Mouse (Mus musculus): ENCODE measurements around the gene Pnck. TPM values are rescaled to one million over a fixed set of nuclear protein-coding genes. Genes with fewer than 3 reads are reported as not detected.
A peak's percentile ranks its signal among the peaks of the same experiment; 100 is the strongest.

Pnck gene
- polyA plus RNA-seq, 1 experiment from 2014 or later: 187 TPM

GRCm38 (mm10) chrX:73672031-73672431 is 12.1 kb upstream of the Pnck start:
- Histone ChIP-seq H3K4me3 (replicated peaks) (no peak overlapping the region), H3K4me1 (peaks cover 16% of the 10 kb centered on the region), H3K4me2 (peak overlapping the region; percentile 66; the same call in 1 of the 2 replicates), H3K27ac (replicated peaks) (no peak overlapping the region), H3K9ac (replicated peaks) (no peak overlapping the region), H3K9me3 (replicated peaks) (no peaks in the 10 kb centered on the region), H3K27me3 (replicated peaks) (no peaks in the 10 kb centered on the region), H3K36me3 (no peaks in the 10 kb centered on the region)
- ATAC-seq (ENCODE audit: low FRiP score): 0 out of 2 replicates have a peak, but pooled peaks have one; percentile 30
- 55% methylated on average over 4 of the region's 4 CpGs for WGBS

- no peak overlapping the region for H3K4me3 ChIP-seq (replicated peaks)
- no peaks in the 10 kb centered on the region for H3K27me3 ChIP-seq (replicated peaks)
- no peaks in the 10 kb centered on the region for H3K9me3 ChIP-seq (replicated peaks)
- H3K4me2 ChIP-seq: no peak overlapping the region
- no peak for ATAC-seq (ENCODE audit: low FRiP score)
- H3K27ac ChIP-seq (replicated peaks): no peak overlapping the region
- H3K9ac ChIP-seq (replicated peaks): no peak overlapping the region
- no peaks in the 10 kb centered on the region for H3K36me3 ChIP-seq
- peaks cover 13% of the 10 kb centered on the region for H3K4me1 ChIP-seq
These were observed 3.2 kb upstream of the Pnck start for GRCm38 (mm10) chrX:73663143-73663542.

GRCm38 (mm10) chrX:73660284-73660665 is 358 bp upstream of the Pnck start:
- peaks cover 19% of the 10 kb centered on the region for H3K4me1 ChIP-seq
- 40% methylated on average over 3 of the region's 3 CpGs for WGBS
- H3K36me3 ChIP-seq: no peaks in the 10 kb centered on the region
- peak overlapping the region; percentile 49 for H3K4me3 ChIP-seq (replicated peaks)
- peak overlapping the region; percentile 49; the same call in 1 of the 2 replicates for H3K9ac ChIP-seq (replicated peaks)
- H3K27me3 ChIP-seq (replicated peaks): no peaks in the 10 kb centered on the region
- peak; percentile 2; the same call in 1 of the 2 replicates for ATAC-seq (ENCODE audit: low FRiP score)
- H3K4me2 ChIP-seq: peak overlapping the region; percentile 58
- no peaks in the 10 kb centered on the region for H3K9me3 ChIP-seq (replicated peaks)
- peak overlapping the region; percentile 71 for H3K27ac ChIP-seq (replicated peaks)

DNA sequence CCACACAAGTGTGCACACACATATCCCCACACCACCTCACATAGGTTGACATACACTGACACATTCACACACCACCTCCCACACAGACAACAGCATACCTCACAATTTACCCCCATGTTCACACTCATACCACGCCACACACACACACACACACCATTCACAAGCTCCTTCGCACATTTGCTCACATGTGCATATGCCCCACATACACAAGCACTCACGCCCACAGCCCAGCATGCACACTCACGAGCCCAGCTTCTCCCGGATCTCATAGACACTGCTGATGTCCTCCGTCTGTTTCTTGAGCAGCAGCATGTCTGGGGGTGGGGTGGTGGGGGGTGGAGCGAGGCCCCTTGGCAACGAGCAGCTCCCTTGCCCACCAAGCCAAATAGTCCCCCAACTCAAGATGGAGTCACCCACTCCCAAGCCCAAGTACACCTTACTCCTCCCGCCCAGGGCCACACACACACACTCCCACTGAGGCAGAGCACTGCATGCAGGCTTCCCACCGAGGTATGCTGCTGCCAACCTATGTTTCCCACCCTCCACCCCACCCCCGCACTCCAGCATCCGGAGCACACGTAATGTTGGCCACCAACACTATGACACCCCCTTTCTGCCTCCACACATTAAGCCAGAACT is 862 bp downstream of the Pnck start:
- WGBS: 57% methylated on average over 13 of the region's 13 CpGs
- H3K4me1 ChIP-seq: peaks cover 19% of the 10 kb centered on the region
- peak overlapping the region; percentile 49 for H3K9ac ChIP-seq (replicated peaks)

GRCm38 (mm10) chrX:73658391-73658790 is 1.5 kb downstream of the Pnck start:
- H3K9ac ChIP-seq (replicated peaks): peak overlapping the region; percentile 49
- H3K36me3 ChIP-seq: no peaks in the 10 kb centered on the region
- 36% methylated on average over 7 of the region's 7 CpGs for WGBS
- no peaks in the 10 kb centered on the region for H3K9me3 ChIP-seq (replicated peaks)
- ATAC-seq (ENCODE audit: low FRiP score): no peak
- no peak overlapping the region for H3K27ac ChIP-seq (replicated peaks)
- H3K27me3 ChIP-seq (replicated peaks): no peaks in the 10 kb centered on the region
- peak overlapping the region; percentile 58 for H3K4me2 ChIP-seq
- H3K4me3 ChIP-seq (replicated peaks): peak overlapping the region; percentile 49
- H3K4me1 ChIP-seq: peaks cover 19% of the 10 kb centered on the region

More for the DNA sequence above, 862 bp downstream of the Pnck start:
- Histone ChIP-seq H3K27ac (replicated peaks) (peak overlapping the region; percentile 71; the same call in 1 of the 2 replicates), H3K4me3 (replicated peaks) (peak overlapping the region; percentile 49), H3K4me2 (peak overlapping the region; percentile 58), H3K9me3 (replicated peaks) (no peaks in the 10 kb centered on the region), H3K27me3 (replicated peaks) (no peaks in the 10 kb centered on the region), H3K36me3 (no peaks in the 10 kb centered on the region)
- peak; percentile 35; the same call in 1 of the 2 replicates for ATAC-seq (ENCODE audit: low FRiP score)

- peaks cover 17% of the 10 kb centered on the region for H3K4me1 ChIP-seq
- H3K36me3 ChIP-seq: no peaks in the 10 kb centered on the region
- H3K27ac ChIP-seq (replicated peaks): no peak overlapping the region
- H3K4me3 ChIP-seq (replicated peaks): no peak overlapping the region
- no peaks in the 10 kb centered on the region for H3K27me3 ChIP-seq (replicated peaks)
- 69% methylated on average over 3 of the region's 3 CpGs for WGBS
- ATAC-seq (ENCODE audit: low FRiP score): no peak
- no peak overlapping the region for H3K9ac ChIP-seq (replicated peaks)
- no peaks in the 10 kb centered on the region for H3K9me3 ChIP-seq (replicated peaks)
- H3K4me2 ChIP-seq: no peak overlapping the region
These were observed 4.4 kb downstream of the Pnck start for GRCm38 (mm10) chrX:73655529-73655928.

DNA sequence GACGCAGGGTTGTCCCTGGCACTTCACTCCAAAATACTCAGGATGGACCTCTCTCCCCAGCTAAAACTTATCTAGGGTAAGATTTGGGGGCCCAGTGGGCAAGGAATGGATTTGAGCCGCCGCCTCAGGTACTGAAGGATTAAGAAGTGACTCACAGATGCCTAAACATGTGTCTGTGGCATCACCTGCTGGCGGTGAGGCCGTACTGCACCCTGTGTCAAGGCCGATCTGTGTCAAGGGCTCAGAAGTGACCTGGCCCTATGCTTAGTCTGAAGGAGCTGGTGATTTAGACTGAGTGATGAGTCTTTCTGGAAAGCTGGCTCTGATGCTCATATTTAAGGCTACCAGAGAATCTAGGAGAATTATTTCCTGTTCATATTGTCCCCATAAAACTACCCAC is 5.7 kb downstream of the Pnck start:
- Histone ChIP-seq H3K27ac (replicated peaks) (no peak overlapping the region), H3K4me2 (no peak overlapping the region), H3K36me3 (no peaks in the 10 kb centered on the region), H3K4me1 (peaks cover 12% of the 10 kb centered on the region), H3K9ac (replicated peaks) (no peak overlapping the region), H3K4me3 (replicated peaks) (no peak overlapping the region), H3K9me3 (replicated peaks) (no peaks in the 10 kb centered on the region), H3K27me3 (replicated peaks) (no peaks in the 10 kb centered on the region)
- 16% methylated on average over 6 of the region's 6 CpGs for WGBS
- ATAC-seq (ENCODE audit: low FRiP score): 0 out of 2 replicates have a peak, but pooled peaks have one; percentile 43

DNA sequence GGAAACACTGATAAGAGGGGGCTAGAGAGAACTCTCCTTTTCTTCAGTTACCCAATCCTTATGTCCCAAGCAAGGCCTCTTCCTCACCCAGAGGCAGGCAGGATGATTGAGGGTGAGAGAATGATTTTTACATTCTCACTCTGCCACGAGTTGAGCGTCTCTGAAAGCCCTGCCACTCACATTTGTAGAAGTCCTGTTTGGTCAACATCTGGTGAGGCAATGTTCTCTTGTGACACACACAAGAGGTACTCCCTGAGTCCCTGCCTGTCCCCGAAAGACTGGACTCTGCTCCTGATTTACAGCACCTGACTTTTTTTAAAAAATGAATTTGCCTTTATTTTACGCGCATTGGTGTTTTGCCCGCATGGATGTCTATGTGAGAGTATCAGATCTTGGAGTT is 6.5 kb downstream of the Pnck start:
- ATAC-seq (ENCODE audit: low FRiP score): no peak
- H3K4me1 ChIP-seq: peaks cover 9% of the 10 kb centered on the region
- no peaks in the 10 kb centered on the region for H3K27me3 ChIP-seq (replicated peaks)
- H3K9ac ChIP-seq (replicated peaks): no peak overlapping the region
- H3K36me3 ChIP-seq: no peaks in the 10 kb centered on the region
- no peak overlapping the region for H3K4me2 ChIP-seq
- no peak overlapping the region for H3K4me3 ChIP-seq (replicated peaks)
- no peaks in the 10 kb centered on the region for H3K9me3 ChIP-seq (replicated peaks)
- 85% methylated on average over 6 of the region's 6 CpGs for WGBS
- H3K27ac ChIP-seq (replicated peaks): no peak overlapping the region

DNA sequence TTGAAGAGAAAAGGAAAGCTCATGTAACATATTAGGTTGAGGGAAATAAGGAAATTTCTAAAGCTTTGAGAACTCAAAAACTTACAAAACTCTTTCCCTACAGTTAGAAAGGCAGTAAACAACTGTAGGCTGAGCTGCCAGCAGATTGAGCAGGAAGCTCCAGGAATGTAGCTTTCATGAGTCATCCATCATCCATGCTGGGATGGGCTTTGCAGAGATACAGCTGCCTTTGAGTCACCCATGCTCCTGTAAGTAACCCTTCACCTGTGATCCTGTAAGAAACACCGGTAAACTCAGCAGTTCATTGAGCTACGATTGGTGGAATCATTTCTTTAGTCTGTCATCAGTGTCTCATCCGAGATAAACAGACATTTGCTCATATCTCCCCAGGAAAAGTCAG is 9.0 kb downstream of the Pnck start:
- no peak for ATAC-seq (ENCODE audit: low FRiP score)
- no peak overlapping the region for H3K9ac ChIP-seq (replicated peaks)
- H3K36me3 ChIP-seq: no peaks in the 10 kb centered on the region
- H3K4me1 ChIP-seq: no peaks in the 10 kb centered on the region
- H3K9me3 ChIP-seq (replicated peaks): no peaks in the 10 kb centered on the region
- 81% methylated on average over 3 of the region's 3 CpGs for WGBS
- no peak overlapping the region for H3K4me2 ChIP-seq
- no peak overlapping the region for H3K4me3 ChIP-seq (replicated peaks)
- H3K27ac ChIP-seq (replicated peaks): no peak overlapping the region
- no peaks in the 10 kb centered on the region for H3K27me3 ChIP-seq (replicated peaks)

DNA sequence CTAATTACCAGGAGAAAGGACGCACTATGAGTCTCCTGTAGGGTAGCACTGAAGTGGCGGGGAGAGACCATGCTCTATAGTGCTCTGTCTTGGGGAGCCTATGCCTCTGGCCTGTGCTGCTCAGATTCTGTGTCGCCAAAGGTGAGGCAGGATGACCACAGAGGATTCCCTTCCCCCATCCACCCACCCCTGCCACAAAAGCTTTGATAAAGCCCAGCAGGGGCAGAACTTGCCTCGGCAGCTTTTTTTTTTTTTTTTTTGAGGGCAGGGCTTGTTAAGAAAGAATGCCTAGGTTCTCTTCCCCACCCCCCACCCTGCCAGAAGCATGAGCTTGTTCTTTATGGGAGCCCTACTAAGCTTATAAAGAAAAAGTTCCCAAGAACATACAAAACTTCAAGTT is 14.8 kb downstream of the Pnck start:
- Histone ChIP-seq H3K9ac (replicated peaks) (no peak overlapping the region), H3K27ac (replicated peaks) (no peak overlapping the region), H3K4me1 (no peaks in the 10 kb centered on the region), H3K36me3 (no peaks in the 10 kb centered on the region), H3K4me3 (replicated peaks) (no peak overlapping the region), H3K9me3 (replicated peaks) (no peaks in the 10 kb centered on the region), H3K4me2 (no peak overlapping the region), H3K27me3 (replicated peaks) (peaks cover 12% of the 10 kb centered on the region)
- no peak for ATAC-seq (ENCODE audit: low FRiP score)
- 43% methylated on average over 4 of the region's 4 CpGs for WGBS

GRCm38 (mm10) chrX:73639901-73640469 is 19.9 kb downstream of the Pnck start:
- H3K4me1 ChIP-seq: peaks cover 17% of the 10 kb centered on the region
- no peaks in the 10 kb centered on the region for H3K36me3 ChIP-seq
- H3K4me2 ChIP-seq: peak overlapping the region; percentile 58
- H3K9ac ChIP-seq (replicated peaks): no peak overlapping the region
- ATAC-seq (ENCODE audit: low FRiP score): no peak
- WGBS: 25% methylated on average over 39 of the region's 41 CpGs
- H3K27me3 ChIP-seq (replicated peaks): peaks cover 58% of the 10 kb centered on the region
- peak overlapping the region; percentile 32 for H3K4me3 ChIP-seq (replicated peaks)
- H3K9me3 ChIP-seq (replicated peaks): no peaks in the 10 kb centered on the region
- H3K27ac ChIP-seq (replicated peaks): no peak overlapping the region

GRCm38 (mm10) chrX:73639255-73639675 is 20.7 kb downstream of the Pnck start, which contains the start of gene Dusp9:
Gene Dusp9, plus strand, starts transcription at chrX:73639419.
- no peak within 1 kb of the TSS for H3K9ac ChIP-seq (replicated peaks)
- H3K4me1 ChIP-seq: peaks cover 17% of the 10 kb centered on the region
- no peaks in the 10 kb centered on the region for H3K9me3 ChIP-seq (replicated peaks)
- ATAC-seq (ENCODE audit: low FRiP score): peak; percentile 75
- H3K4me3 ChIP-seq (replicated peaks): peak within 1 kb of the TSS; percentile 32
- H3K36me3 ChIP-seq: no peaks in the 10 kb centered on the region
- peaks cover 66% of the 10 kb centered on the region for H3K27me3 ChIP-seq (replicated peaks)
- no peak within 1 kb of the TSS for H3K27ac ChIP-seq (replicated peaks)
- peak within 1 kb of the TSS; percentile 58 for H3K4me2 ChIP-seq
- 38% methylated on average over 28 of the region's 28 CpGs for whole genome bisulfite sequencing

Measured in neural tube, embryonic 15.5 days (tissue).